Mouse (Mus musculus) embryo, embryonic 10.5 days (tissue): ENCODE measurements at regions not wholly inside any gene's neighbourhood (a gene's known extent, or its start where the extent isn't known, plus 50 kb on each side); places are given as distances from the start of the nearest gene placed in this dataset.

Source experiments
- DNase-seq: peaks from one replicate; pipeline ENCODE4 v3.0.0-alpha.2; 2015; ENCODE audit warnings: low spot score

DNA sequence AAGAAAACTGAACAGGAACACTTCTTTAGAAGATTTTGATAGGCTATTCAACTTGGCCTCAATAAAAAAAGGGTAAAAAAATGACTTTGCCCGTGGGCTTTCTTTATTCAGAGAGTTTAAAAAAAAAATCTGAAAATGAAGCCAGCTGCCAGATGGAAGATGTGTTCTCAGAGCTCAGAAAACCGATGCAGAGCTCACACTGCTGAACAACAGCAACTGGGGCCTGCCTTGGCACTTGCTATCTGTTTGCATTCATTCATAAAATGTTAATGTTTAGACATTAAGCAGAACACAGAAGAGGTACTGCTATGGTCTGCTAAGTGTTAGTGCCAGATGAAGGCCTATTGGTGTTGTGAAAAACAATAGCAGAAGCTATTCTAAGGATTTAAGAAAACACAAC, 173.8 kb upstream of the Smc2 start:
- no peak for DNase-seq

DNA sequence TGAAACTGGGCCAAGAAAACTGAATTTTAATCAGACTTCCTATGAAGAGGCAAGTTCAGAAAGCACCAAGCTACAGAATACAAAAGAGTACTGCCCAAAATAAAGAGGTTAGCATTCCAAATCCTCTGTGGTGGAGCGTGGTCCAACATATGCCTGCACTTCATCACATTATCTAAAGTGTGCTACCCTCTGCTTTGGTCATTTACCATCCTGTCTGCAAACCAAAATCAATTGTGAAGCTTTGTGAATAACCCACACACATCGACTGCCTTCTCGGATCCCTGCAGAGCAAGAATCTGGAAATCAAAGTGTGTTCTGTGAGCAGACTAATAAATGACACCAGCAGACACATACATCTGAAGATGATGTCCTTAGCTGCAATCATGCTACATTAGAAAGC, 156.6 kb upstream of the Smc2 start:
- DNase-seq: no peak

DNA sequence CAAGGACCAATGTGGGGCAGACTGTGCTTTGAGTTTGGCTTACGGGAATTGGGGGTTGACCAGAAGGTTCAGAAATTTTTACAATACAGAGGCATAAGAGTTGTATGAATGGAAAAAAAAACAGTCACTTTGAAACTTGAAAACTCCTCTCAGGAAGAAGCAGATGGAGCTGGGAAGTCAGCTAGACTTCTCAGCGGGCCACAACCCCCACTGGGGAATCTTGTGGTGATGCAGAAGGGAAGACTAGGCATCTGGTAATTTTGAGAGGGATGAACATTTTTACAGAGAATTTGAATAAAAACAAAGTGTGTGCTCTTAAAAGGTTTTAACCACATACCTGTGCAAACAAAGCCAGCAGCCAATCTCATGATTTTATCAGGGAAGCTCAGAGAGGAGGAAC, 154.1 kb upstream of the Smc2 start:
- no peak for DNase-seq

DNA sequence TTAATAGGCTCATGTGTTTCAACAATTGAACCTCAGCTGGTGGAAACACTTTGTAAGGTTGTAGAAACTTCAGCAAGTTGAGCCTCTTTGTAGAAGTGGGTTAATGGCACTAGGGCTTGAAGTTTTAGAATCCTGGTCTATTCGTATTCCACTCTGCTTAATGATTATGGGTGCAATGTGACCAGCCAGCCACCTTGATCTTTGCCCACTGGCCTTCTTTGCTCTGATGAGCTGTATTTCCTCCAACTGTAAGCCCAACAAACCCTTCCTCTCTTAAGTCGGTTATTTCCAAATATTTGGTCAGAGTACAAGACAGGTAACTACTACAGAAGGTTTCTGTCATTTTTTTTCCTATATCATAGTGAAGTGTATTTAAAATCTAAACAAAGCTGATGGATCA, 145.4 kb upstream of the Smc2 start:
- DNase-seq: no peak

DNA sequence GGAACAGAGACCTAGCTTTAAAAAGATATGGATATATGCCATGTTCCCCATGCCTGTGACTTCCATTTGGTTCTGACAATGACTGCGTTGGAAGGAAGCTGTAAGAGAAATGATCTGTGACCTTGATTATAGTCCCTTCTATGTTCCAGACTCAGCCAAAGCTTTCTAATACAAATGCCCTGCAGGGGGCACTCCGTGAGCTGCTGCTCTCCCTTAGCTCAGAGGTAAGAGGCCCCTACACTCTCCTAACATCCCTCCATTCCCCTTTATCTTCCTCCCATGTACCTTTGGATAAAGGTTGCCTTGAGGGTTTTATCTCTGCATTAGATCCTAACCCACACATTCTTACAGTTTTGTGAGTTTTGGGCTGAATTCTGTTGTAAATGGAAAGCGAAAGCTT, 139.8 kb upstream of the Smc2 start:
- peak; percentile 8 for DNase-seq

DNA sequence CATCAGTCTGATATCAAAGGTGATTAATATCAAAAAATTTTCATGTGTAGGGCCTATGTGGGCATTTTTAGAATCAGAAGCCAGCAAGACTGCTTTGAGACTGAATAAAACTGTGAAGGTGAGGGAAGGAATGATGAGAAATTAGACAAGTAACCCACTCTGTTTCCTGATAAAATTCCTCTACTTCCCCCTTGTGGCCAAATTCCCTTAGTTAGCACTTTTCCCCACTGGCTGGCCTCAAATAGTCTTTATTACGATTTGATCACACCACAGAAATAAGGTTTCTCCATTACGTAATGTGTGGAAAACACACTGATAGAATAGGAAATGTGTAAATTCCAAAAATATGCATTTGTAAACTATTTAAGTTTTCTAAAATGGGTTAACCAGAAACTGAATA, 137.4 kb upstream of the Smc2 start:
- peak; percentile 40 for DNase-seq

DNA sequence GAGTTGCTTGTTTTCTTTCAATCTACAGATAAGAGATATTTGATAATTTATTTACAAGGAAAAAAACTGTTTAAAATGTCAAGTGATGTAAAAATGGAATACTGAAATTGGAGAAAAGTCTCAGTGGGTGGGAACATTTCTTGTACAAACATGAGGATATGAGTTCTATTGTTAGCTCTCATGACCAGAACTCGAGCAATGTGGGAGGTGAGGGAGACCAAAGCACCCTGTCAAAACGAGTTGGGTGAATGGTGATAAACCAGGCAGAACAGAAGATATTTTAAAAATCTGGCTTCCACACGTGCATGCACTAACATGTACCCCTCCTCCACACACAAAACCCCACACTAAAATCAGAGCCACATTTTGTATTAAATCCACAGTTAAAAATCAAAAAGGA, 114.7 kb upstream of the Smc2 start:
- no peak for DNase-seq

DNA sequence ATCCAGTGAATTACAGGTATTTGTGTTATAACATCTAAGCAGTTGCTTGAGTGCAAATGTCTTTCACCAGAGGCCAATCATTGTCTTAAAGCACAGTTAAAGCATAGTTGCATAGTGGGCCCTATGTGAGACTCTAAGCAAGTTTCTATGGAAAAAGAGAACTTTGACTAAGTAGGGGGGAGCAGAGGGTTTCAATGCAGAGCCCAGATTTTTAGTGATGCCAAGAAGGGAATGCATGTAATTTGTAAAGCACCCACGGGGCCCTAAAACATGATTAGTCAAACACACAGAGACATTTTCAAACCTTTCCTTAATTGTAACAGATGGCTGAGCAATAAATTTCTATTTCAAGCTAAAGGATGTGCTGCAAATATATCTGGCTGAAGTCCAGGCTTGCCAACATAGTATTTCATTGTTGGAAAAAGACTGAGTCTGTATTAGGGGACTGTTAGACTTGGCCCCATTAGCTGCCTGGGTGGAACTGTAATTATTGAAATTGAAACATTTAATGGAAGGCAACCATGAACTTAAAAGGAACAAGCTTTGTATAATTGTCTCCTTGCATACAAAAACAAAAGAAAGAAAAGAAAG, 107.6 kb upstream of the Smc2 start:
- DNase-seq: no peak

DNA sequence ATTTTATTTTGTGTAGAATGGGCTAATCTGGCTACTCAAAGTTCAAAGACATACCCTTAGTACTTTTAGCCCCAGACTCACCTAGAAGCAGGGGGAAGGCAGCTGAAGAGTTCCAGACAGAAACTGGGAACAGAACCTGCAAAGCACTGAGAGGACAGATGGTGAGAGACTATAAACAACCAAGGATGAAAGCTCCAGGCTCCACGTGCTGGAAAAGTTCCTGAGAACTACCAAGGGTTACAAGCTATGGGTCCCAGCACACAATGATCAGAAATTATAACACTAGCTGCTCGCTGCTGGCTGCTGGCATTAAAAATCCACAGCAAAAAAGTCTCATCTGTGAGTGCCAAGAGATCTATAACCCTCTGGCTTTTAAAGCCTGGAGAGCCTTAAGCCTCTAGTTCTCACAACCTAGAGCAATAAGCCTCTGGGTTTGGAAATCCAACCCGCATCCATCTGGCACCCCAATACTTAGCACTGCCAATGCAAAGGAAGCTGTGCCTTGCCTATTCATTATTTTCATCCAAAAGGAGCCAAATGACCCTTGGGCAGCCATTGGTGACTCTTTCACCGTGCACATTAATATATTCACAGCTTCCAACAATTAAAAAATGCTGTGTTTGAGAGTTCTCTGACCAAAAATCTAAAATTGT, 102.6 kb upstream of the Smc2 start:
- no peak for DNase-seq

DNA sequence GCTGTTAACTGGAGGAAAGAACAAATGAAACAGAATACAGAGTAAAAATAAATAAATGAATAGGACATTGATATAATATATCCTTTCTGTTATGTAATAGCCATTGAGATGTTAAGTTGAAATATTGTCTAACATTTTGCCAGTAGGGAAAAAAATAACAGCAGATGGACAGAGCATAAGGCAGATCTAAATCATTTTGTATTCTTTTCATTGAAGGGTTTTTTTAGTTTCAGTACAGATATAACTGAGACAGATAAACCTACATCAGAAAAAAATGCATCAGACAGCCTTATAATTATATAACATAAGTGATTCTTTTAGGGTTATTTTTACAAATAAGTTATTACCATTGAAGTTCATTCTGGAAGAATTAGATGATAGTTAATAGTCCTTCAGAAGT, 97.8 kb upstream of the Smc2 start:
- DNase-seq: no peak

DNA sequence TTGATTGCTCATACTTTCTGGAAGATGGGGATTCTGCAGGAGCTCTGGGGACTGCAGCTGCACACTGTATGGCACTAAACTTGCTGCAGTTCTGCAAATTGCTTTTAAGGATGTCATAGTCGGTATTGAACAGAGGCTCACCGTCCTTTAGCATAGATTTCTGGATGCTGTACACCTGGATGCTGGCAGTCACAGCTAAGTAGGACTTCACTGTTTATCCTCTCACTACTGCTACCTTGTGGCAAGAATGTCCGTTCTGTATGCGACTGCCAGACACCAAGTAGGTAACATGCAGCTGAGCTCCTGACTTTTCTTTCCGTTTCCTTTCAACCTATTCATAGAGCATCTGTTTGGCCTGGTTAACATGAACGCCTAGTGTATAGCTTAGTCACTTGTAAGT, 77.3 kb upstream of the Smc2 start:
- DNase-seq: no peak

DNA sequence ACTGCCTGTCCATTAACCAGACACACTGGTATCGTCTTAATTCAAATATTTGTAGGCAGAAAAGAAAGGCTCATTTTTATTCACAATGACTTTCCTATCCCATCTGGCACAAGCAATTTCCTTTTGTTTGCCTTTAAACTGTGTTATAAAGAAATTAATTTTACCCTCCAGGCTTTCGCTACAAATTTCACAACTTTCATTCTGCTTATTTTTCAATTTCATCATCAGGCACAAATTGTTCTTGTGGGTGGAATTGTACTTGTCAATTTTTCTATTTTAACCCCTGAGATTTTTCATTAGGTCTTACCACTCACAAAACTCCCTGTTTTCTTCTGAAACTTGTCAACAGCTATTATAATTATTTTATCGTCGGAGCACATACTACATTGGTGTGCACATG, 73.2 kb upstream of the Smc2 start:
- DNase-seq: no peak

DNA sequence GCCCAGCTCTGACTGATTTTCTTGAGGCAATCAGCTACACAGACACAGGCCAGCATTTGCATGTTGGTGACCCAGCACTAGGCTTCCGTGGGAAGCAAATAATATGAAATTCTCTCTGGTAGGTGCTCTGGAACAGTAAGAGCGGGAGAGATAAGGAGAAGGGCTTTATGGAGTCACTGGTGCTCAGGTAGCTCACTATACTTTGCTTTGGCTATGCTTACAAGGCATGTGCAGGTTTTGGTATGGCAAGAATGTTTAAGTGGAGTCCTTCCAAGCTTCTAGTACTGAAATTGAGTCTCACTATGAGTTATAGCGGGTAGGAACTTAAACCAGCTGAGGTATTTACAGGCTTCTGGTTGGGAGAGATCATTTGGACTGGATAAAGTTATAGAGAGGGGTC, 70.5 kb upstream of the Smc2 start:
- no peak for DNase-seq
